9 mouse cellular contexts compared by ENCODE assay signal in the genomic region with DNA sequence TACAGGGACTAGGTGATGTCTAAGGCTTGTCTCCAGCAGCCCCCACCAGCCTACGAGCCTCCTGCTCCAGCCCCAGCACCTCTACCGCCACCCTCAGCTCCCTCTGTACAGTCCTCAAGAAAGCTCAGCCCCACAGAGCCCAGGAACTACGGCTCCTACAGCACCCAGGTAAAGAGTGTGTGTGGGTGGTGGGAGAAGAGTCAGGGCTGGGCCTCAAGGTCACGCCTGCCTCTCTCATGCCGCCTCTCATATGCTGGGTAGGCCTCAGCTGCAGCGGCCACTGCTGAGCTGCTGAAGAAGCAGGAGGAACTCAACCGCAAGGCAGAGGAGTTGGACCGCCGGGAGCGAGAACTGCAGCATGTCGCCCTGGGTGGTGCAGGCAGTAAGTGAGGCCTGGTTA. TPM values are rescaled to one million over a fixed set of nuclear protein-coding genes. Genes with fewer than 3 reads are reported as not detected.
DNase-seq lines count a peak whose midpoint lies in the region; ATAC-seq lines count a peak whose summit lies in the region.
"Had no signal": no experiment of that assay in that cellular context is flagged by ENCODE, and none has a peak within 500 bp of the region (broad histone marks: within the 10 kb centered on the region; RNA-seq: fewer than 3 reads in every experiment).

No protein-coding gene starts in this region.

- peak overlapping the region; percentile 84 for H3K4me3 ChIP-seq in liver, embryonic 11.5 days (ENCODE audit: low read depth, low read length)
- peak overlapping the region; percentile 57; the same call in 1 of the 2 replicates for H3K4me3 ChIP-seq in embryonic facial prominence, embryonic 14.5 days (ENCODE audit: low read depth, low read length)
- peak overlapping the region; percentile 82 for H3K4me3 ChIP-seq in liver, embryonic 12.5 days

- peak overlapping the region; percentile 76 for H3K4me2 ChIP-seq in liver, embryonic 11.5 days
- peak overlapping the region; percentile 79 for H3K4me2 ChIP-seq in embryonic facial prominence, embryonic 14.5 days (ENCODE audit: low read depth, low read length)
- H3K4me2 ChIP-seq in liver, embryonic 12.5 days, result peak overlapping the region; percentile 89

- no peaks in the 10 kb centered on the region for H3K27me3 ChIP-seq in liver, embryonic 11.5 days (replicated peaks; ENCODE audit: control insufficient read depth, insufficient read depth, low read length)
- H3K27me3 ChIP-seq in embryonic facial prominence, embryonic 14.5 days (replicated peaks; ENCODE audit: control insufficient read depth, insufficient read depth, low read length), result no peaks in the 10 kb centered on the region
- H3K27me3 ChIP-seq in liver, embryonic 12.5 days (replicated peaks), result no peaks in the 10 kb centered on the region

- no peak for ATAC-seq in liver, embryonic 11.5 days (replicated peaks; ENCODE audit: low FRiP score)
- ATAC-seq in embryonic facial prominence, embryonic 14.5 days (ENCODE audit: low read depth), result no peak
- ATAC-seq in liver, embryonic 12.5 days, result no peak

- peaks cover 32% of the 10 kb centered on the region for H3K4me1 ChIP-seq in liver, embryonic 11.5 days (replicated peaks; ENCODE audit: control insufficient read depth, insufficient read depth, low read length)
- peaks cover 15% of the 10 kb centered on the region for H3K4me1 ChIP-seq in embryonic facial prominence, embryonic 14.5 days (ENCODE audit: control insufficient read depth, insufficient read depth, low read length)
- peaks cover 47% of the 10 kb centered on the region for H3K4me1 ChIP-seq in liver, embryonic 12.5 days

- peak; percentile 34 for DNase-seq in cerebellum, adult 9-11 months
- DNase-seq in cerebellum, postnatal 4 days (ENCODE audit: low spot score in 2 of 2), result no peak
- no peak for DNase-seq in liver, embryonic 11.5 days (ENCODE audit: low spot score)
- DNase-seq in liver, result no peak
- no peak for DNase-seq in embryonic facial prominence, embryonic 14.5 days (ENCODE audit: low spot score)
- DNase-seq in left cerebral cortex, adult 11 months (ENCODE audit: low spot score), result no peak
- no peak for DNase-seq in layer of hippocampus, postnatal 10 days (ENCODE audit: low spot score in 2 of 2)
- DNase-seq: right cerebral cortex, postnatal 25 days had no signal

- 0 out of 2 replicates have a peak overlapping the region, but pooled peaks have one; percentile 6 for H3K27ac ChIP-seq in liver, embryonic 11.5 days (ENCODE audit: low read depth, low read length)
- no peak overlapping the region for H3K27ac ChIP-seq in embryonic facial prominence, embryonic 14.5 days (replicated peaks; ENCODE audit: low read depth, low read length)
- H3K27ac ChIP-seq in liver, embryonic 12.5 days, result 0 out of 2 replicates have a peak overlapping the region, but pooled peaks have one; percentile 27

- 85% methylated on average over 11 of the region's 11 CpGs for WGBS in liver, embryonic 11.5 days
- WGBS in embryonic facial prominence, embryonic 14.5 days, result 91% methylated on average over 11 of the region's 11 CpGs
- WGBS in liver, embryonic 12.5 days (ENCODE audit: insufficient replicate concordance), result 79% methylated on average over 11 of the region's 11 CpGs

- peaks cover 50% of the 10 kb centered on the region for H3K36me3 ChIP-seq in liver, embryonic 11.5 days (ENCODE audit: control insufficient read depth, insufficient read depth, low read length)
- peaks cover 69% of the 10 kb centered on the region for H3K36me3 ChIP-seq in embryonic facial prominence, embryonic 14.5 days (ENCODE audit: control insufficient read depth, insufficient read depth, low read length)
- H3K36me3 ChIP-seq in liver, embryonic 12.5 days, result peaks cover 68% of the 10 kb centered on the region

- H3K9me3 ChIP-seq in liver, embryonic 11.5 days (ENCODE audit: control insufficient read depth, low read length), result no peaks in the 10 kb centered on the region
- no peaks in the 10 kb centered on the region for H3K9me3 ChIP-seq in embryonic facial prominence, embryonic 14.5 days (ENCODE audit: control insufficient read depth, low read length)
- H3K9me3 ChIP-seq in liver, embryonic 12.5 days (replicated peaks), result no peaks in the 10 kb centered on the region

- peak overlapping the region; percentile 90; the same call in 1 of the 2 replicates for H3K9ac ChIP-seq in liver, embryonic 11.5 days (ENCODE audit: low read depth, low read length)
- H3K9ac ChIP-seq in embryonic facial prominence, embryonic 14.5 days (ENCODE audit: low read depth, low read length), result peak overlapping the region; percentile 77; the same call in 1 of the 2 replicates
- H3K9ac ChIP-seq in liver, embryonic 12.5 days, result peak overlapping the region; percentile 84

RNA-seq across cellular contexts. Expression of a gene that starts 1.8 kb away (rescaled TPM):
- 110 and 116 TPM in 2 replicates for polyA plus RNA-seq in liver, embryonic 11.5 days (2014; fragmentation: Nextera tagmentation; extraction: Ambion mirVana)
- polyA plus RNA-seq in embryonic facial prominence, embryonic 14.5 days (2014; fragmentation: Nextera tagmentation; extraction: Ambion mirVana), result 93.4 and 96.9 TPM in 2 replicates
- 79.8 and 86.3 TPM in 2 replicates for polyA plus RNA-seq in liver, embryonic 12.5 days (2016; fragmentation: Nextera tagmentation; extraction: Ambion mirVana)
- 10 to 100 TPM; 79.4 to 79.6 TPM for total RNA-seq in layer of hippocampus, postnatal 10 days (2021)

RNA-seq across cellular contexts. Expression of a gene that starts 3.9 kb away (rescaled TPM):
- polyA plus RNA-seq in liver, embryonic 11.5 days (2014; fragmentation: Nextera tagmentation; extraction: Ambion mirVana), result 12.7 and 13.5 TPM in 2 replicates
- polyA plus RNA-seq in embryonic facial prominence, embryonic 14.5 days (2014; fragmentation: Nextera tagmentation; extraction: Ambion mirVana), result 27.9 and 33.9 TPM in 2 replicates
- 5.3 and 6.6 TPM in 2 replicates for polyA plus RNA-seq in liver, embryonic 12.5 days (2016; fragmentation: Nextera tagmentation; extraction: Ambion mirVana)
- 10 to 100 TPM; 65.8 to 69.5 TPM for total RNA-seq in layer of hippocampus, postnatal 10 days (2021)

RNA-seq across cellular contexts. Expression of a gene that starts 14.5 kb away (rescaled TPM):
- polyA plus RNA-seq in liver, embryonic 11.5 days (2014; fragmentation: Nextera tagmentation; extraction: Ambion mirVana), result 18.8 and 22.8 TPM in 2 replicates
- 22.4 and 23.9 TPM in 2 replicates for polyA plus RNA-seq in embryonic facial prominence, embryonic 14.5 days (2014; fragmentation: Nextera tagmentation; extraction: Ambion mirVana)
- polyA plus RNA-seq in liver, embryonic 12.5 days (2016; fragmentation: Nextera tagmentation; extraction: Ambion mirVana), result 21.1 and 21.2 TPM in 2 replicates
- 10 to 100 TPM; 52.0 to 55.9 TPM for total RNA-seq in layer of hippocampus, postnatal 10 days (2021)

RNA-seq across cellular contexts. Expression of a gene that starts 19.1 kb away (rescaled TPM):
- polyA plus RNA-seq in liver, embryonic 11.5 days (2014; fragmentation: Nextera tagmentation; extraction: Ambion mirVana), result 1.2 and 1.6 TPM in 2 replicates
- polyA plus RNA-seq in embryonic facial prominence, embryonic 14.5 days (2014; fragmentation: Nextera tagmentation; extraction: Ambion mirVana), result 1.4 and 2.8 TPM in 2 replicates
- polyA plus RNA-seq in liver, embryonic 12.5 days (2016; fragmentation: Nextera tagmentation; extraction: Ambion mirVana), result 0.81 and 0.86 TPM in 2 replicates
- total RNA-seq in layer of hippocampus, postnatal 10 days (2021), result 10 to 100 TPM; 30.9 to 35.1 TPM

RNA-seq across cellular contexts. Expression of a gene that starts 23.7 kb away (rescaled TPM):
- 38.5 and 42.1 TPM in 2 replicates for polyA plus RNA-seq in liver, embryonic 11.5 days (2014; fragmentation: Nextera tagmentation; extraction: Ambion mirVana)
- polyA plus RNA-seq in embryonic facial prominence, embryonic 14.5 days (2014; fragmentation: Nextera tagmentation; extraction: Ambion mirVana), result 47.8 and 54.5 TPM in 2 replicates
- 26.6 and 26.7 TPM in 2 replicates for polyA plus RNA-seq in liver, embryonic 12.5 days (2016; fragmentation: Nextera tagmentation; extraction: Ambion mirVana)
- total RNA-seq in layer of hippocampus, postnatal 10 days (2021), result 10 to 100 TPM; 57.9 to 58.7 TPM
